Mouse (Mus musculus) spleen, adult 2 months (tissue): ENCODE measurements around the gene Uri1. TPM values are rescaled to one million over a fixed set of nuclear protein-coding genes. Genes with fewer than 3 reads are reported as not detected.

ENCODE experiments used
- DNase-seq, 2 experiments: peaks; one replicate each; pipeline versions ENCODE4 v3.0.0 to v3.0.0-alpha.2; 2012 to 2021; ENCODE audit warnings: low spot score in 2 of 2, low read depth in 1 of 2
- H3K27ac ChIP-seq: fragments of 200-500 bp; 2 replicates; pipeline ENCODE4 v1.5.1; 2012; ENCODE audit warnings: low read length, inconsistent platforms; ENCODE audit not compliant: insufficient read depth
- H3K27me3 ChIP-seq: fragments of 200-500 bp; 2 replicates; pipeline ENCODE4 v1.6.1; 2012; ENCODE audit warnings: mild to moderate bottlenecking, moderate library complexity, low read length, inconsistent platforms; ENCODE audit not compliant: control insufficient read depth, insufficient read depth
- H3K36me3 ChIP-seq: fragments of 200-500 bp; 2 replicates; pipeline ENCODE4 v1.6.1; 2012; ENCODE audit warnings: mild to moderate bottlenecking, low read length, inconsistent platforms; ENCODE audit not compliant: control insufficient read depth, insufficient read depth
- H3K4me1 ChIP-seq: fragments of 200-500 bp; 2 replicates; pipeline ENCODE4 v1.6.1; 2011; ENCODE audit warnings: inconsistent platforms; ENCODE audit not compliant: control insufficient read depth, insufficient read depth, insufficient read length
- H3K4me3 ChIP-seq: fragments of 200-500 bp; 2 replicates; pipeline ENCODE4 v1.5.1; 2011; ENCODE audit warnings: mild to moderate bottlenecking, inconsistent platforms; ENCODE audit not compliant: insufficient read depth, insufficient read length; ENCODE audit errors: extremely low read depth
- CTCF ChIP-seq: fragments of 200-500 bp; IDR thresholded peaks from 2 replicates; pipeline ENCODE4 v1.5.1; 2011; ENCODE audit warnings: mild to moderate bottlenecking, inconsistent platforms; ENCODE audit not compliant: insufficient read depth, insufficient read length, insufficient replicate concordance; ENCODE audit errors: extremely low read depth
- POLR2A ChIP-seq: fragments of 200-500 bp; IDR thresholded peaks from 2 replicates; pipeline ENCODE4 v1.6.1; 2011; ENCODE audit warnings: low read depth, low read length, inconsistent platforms
- WGBS: fragments of 180-500 bp; shearing (Covaris S2); methylation state at CpG from one replicate; pipeline ENCODE4 v1.1.7; 2018; 5-methylcytosine and 5-hydroxymethylcytosine counted together
- polyA plus RNA-seq: library from polyadenylated mRNA; depleted of rRNA; stranded (reverse); fragments of >200 nt; gene quantifications from 2 replicates; pipeline ENCODE4 v1.2.3, GENCODE M21; 2012

The Uri1 gene
- polyA plus RNA-seq, 1 experiment: 5.3 TPM

- DNase-seq: no peak
- Histone ChIP-seq H3K4me3 (no peak overlapping the region), H3K27me3 (no peaks in the 10 kb centered on the region), H3K27ac (no peak overlapping the region), H3K4me1 (peaks cover 4% of the 10 kb centered on the region; the same call in 1 of the 2 replicates), H3K36me3 (no peaks in the 10 kb centered on the region)
- no peak for TF ChIP-seq POLR2A
- no peak for TF ChIP-seq CTCF
- whole genome bisulfite sequencing: 67% methylated on average over 7 of the region's 7 CpGs
Observed at GRCm38 (mm10) chr7:38059096-38059495, 35.7 kb upstream of the Uri1 start.

GRCm38 (mm10) chr7:38055996-38056395 is 32.6 kb upstream of the Uri1 start:
- Histone ChIP-seq H3K27ac (no peak overlapping the region), H3K4me3 (no peak overlapping the region), H3K27me3 (no peaks in the 10 kb centered on the region), H3K4me1 (no peaks in the 10 kb centered on the region; the same call in 1 of the 2 replicates), H3K36me3 (no peaks in the 10 kb centered on the region)
- TF ChIP-seq POLR2A: no peak
- TF ChIP-seq CTCF: no peak
- DNase-seq: no peak
- 88% methylated on average over 2 of the region's 2 CpGs for WGBS

- Histone ChIP-seq H3K4me3 (no peak overlapping the region), H3K36me3 (no peaks in the 10 kb centered on the region), H3K27me3 (no peaks in the 10 kb centered on the region), H3K27ac (no peak overlapping the region), H3K4me1 (no peaks in the 10 kb centered on the region)
- 70% methylated on average over 9 of the region's 9 CpGs for WGBS
- no peak for DNase-seq
- TF ChIP-seq POLR2A: no peak
- TF ChIP-seq CTCF: no peak
Observed at GRCm38 (mm10) chr7:38054246-38054645, 30.9 kb upstream of the Uri1 start.

GRCm38 (mm10) chr7:38047229-38047628 is 23.9 kb upstream of the Uri1 start:
- no peaks in the 10 kb centered on the region for H3K36me3 ChIP-seq
- WGBS: 67% methylated on average over 5 of the region's 5 CpGs

GRCm38 (mm10) chr7:38041244-38041643 is 17.9 kb upstream of the Uri1 start:
- no peak overlapping the region for H3K4me3 ChIP-seq
- 90% methylated on average over 3 of the region's 3 CpGs for WGBS

More at GRCm38 (mm10) chr7:38047229-38047628, 23.9 kb upstream of the Uri1 start:
- Histone ChIP-seq H3K4me3 (no peak overlapping the region), H3K27ac (no peak overlapping the region), H3K4me1 (no peaks in the 10 kb centered on the region), H3K27me3 (no peaks in the 10 kb centered on the region)
- TF ChIP-seq CTCF: no peak
- TF ChIP-seq POLR2A: no peak
- DNase-seq: no peak

GRCm38 (mm10) chr7:38037586-38037985 is 14.2 kb upstream of the Uri1 start:
- H3K36me3 ChIP-seq: no peaks in the 10 kb centered on the region
- WGBS: 64% methylated on average over 5 of the region's 5 CpGs
- no peak for DNase-seq

More at GRCm38 (mm10) chr7:38041244-38041643, 17.9 kb upstream of the Uri1 start:
- TF ChIP-seq POLR2A (no peak), CTCF (no peak)
- H3K36me3 ChIP-seq: no peaks in the 10 kb centered on the region
- H3K4me1 ChIP-seq: no peaks in the 10 kb centered on the region
- no peak overlapping the region for H3K27ac ChIP-seq
- H3K27me3 ChIP-seq: no peaks in the 10 kb centered on the region
- DNase-seq: no peak

GRCm38 (mm10) chr7:38031183-38031582 is 7.8 kb upstream of the Uri1 start:
- no peak overlapping the region for H3K4me3 ChIP-seq
- no peak for TF ChIP-seq CTCF
- no peak for TF ChIP-seq POLR2A
- no peak for DNase-seq
- WGBS: 87% methylated on average over 4 of the region's 4 CpGs
- no peak overlapping the region for H3K27ac ChIP-seq
- H3K36me3 ChIP-seq: no peaks in the 10 kb centered on the region
- H3K27me3 ChIP-seq: no peaks in the 10 kb centered on the region
- no peaks in the 10 kb centered on the region for H3K4me1 ChIP-seq

More at GRCm38 (mm10) chr7:38037586-38037985, 14.2 kb upstream of the Uri1 start:
- Histone ChIP-seq H3K4me3 (no peak overlapping the region), H3K27me3 (no peaks in the 10 kb centered on the region), H3K27ac (no peak overlapping the region), H3K4me1 (no peaks in the 10 kb centered on the region)
- TF ChIP-seq POLR2A: no peak
- no peak for TF ChIP-seq CTCF

GRCm38 (mm10) chr7:38030606-38031005 is 7.3 kb upstream of the Uri1 start:
- no peak for TF ChIP-seq CTCF
- Histone ChIP-seq H3K27me3 (no peaks in the 10 kb centered on the region), H3K27ac (no peak overlapping the region), H3K4me3 (no peak overlapping the region), H3K4me1 (no peaks in the 10 kb centered on the region), H3K36me3 (no peaks in the 10 kb centered on the region)
- 50% methylated on average over 6 of the region's 6 CpGs for WGBS
- DNase-seq: no peak
